Mouse (Mus musculus): Measurements from ENCODE around the gene Pla2g4a.

GRCm38 (mm10) chr1:149961425-149962303 is 574 bp upstream of the Pla2g4a start:
- no peak for TF ChIP-seq CTCF (IDR thresholded peaks at IDR 0.05; ENCODE audit: low read depth)
- no peak for TF ChIP-seq EP300 (IDR thresholded peaks at IDR 0.05; ENCODE audit: low read depth)
